Mouse (Mus musculus): ENCODE measurements at regions not wholly inside any gene's neighbourhood (a gene's known extent, or its start where the extent isn't known, plus 50 kb on each side); places are given as distances from the start of the nearest gene placed in this dataset.

DNA sequence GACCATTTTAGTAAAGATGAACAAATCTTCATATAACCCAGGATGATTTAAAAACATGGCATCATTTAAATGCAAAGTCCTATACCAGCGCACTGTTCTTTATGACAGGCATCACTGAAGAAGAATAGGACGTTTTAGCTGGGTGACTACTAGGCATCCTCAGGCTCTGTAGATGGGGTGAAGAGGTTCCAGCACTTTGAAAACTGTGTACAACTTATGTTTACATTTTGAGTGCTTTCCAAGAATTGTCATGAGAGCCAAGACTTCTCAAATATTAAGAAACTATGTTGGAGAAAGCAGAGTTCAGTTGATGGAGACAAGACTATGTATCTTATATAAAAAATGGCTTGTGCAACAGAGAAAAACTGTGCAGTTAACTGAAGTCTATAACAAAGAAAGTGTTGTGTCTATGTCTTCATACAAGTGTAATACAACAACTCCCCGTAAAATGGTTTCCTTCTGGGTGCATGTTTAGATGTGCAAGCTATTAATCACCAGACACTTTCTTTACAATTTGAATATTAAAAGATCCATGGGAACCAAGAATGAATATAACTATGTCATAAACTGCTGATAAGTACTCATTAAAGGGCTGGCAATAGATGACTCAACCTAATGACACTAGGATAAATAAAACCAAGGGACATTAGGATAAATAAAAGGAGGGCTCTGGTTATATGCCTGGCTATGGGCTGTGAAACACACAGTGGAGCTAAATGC is 158.5 kb upstream of the Itga4 start:
- TF ChIP-seq CTCF (IDR thresholded peaks at IDR 0.05; ENCODE audit: low read depth, low read length): no peak
- no peak for TF ChIP-seq POLR2A (IDR thresholded peaks at IDR 0.05; ENCODE audit: extremely low read depth, insufficient read depth, low read length)
